Mouse (Mus musculus) 416B (cell line): Measurements from ENCODE around the gene Musk.

Source experiments
- DNase-seq: peaks from one replicate; pipeline ENCODE4 v3.0.0; 2011; ENCODE audit warnings: low read depth

The Musk gene

GRCm38 (mm10) chr4:58417319-58417718 lies 131.6 kb downstream of the Musk start:
- no peak for DNase-seq

GRCm38 (mm10) chr4:58419225-58419624 lies 133.5 kb downstream of the Musk start:
- peak; percentile 61 for DNase-seq

GRCm38 (mm10) chr4:58423276-58423930 lies 137.6 kb downstream of the Musk start:
- DNase-seq: peak; percentile 28
